Mouse (Mus musculus) CH12.LX (cell line): ENCODE data around the gene Proser3. TPM values are rescaled to one million over a fixed set of nuclear protein-coding genes. Genes with fewer than 3 reads are reported as not detected.

Experiments used
- DNase-seq: peaks from one replicate; pipeline ENCODE4 v3.0.0-alpha.2; 2013; ENCODE audit errors: extremely low read depth
- H3K27ac ChIP-seq: 2 replicates; pipeline ENCODE4 v1.5.1; 2012; ENCODE audit warnings: low read depth, mild to moderate bottlenecking, control low read depth, moderate library complexity; ENCODE audit not compliant: insufficient read depth
- H3K27me3 ChIP-seq: replicated peaks from 2 replicates; pipeline ENCODE3; 2012; ENCODE audit warnings: inconsistent platforms
- H3K36me3 ChIP-seq, 2 experiments: replicated peaks in 1 of 2; 2 replicates each; pipeline versions ENCODE3 to v1.6.1; 2012; ENCODE audit warnings: inconsistent platforms in 1 of 2, low read length in 1 of 2, mild to moderate bottlenecking in 1 of 2, mixed read lengths in 1 of 2, moderate library complexity in 1 of 2; ENCODE audit not compliant: control insufficient read depth in 1 of 2, insufficient read depth in 1 of 2
- H3K4me1 ChIP-seq, 2 experiments: 2 replicates each; pipeline ENCODE4 v1.6.1; 2012; ENCODE audit warnings: inconsistent platforms in 1 of 2, moderate library complexity in 1 of 2; ENCODE audit not compliant: insufficient read depth in 2 of 2, control insufficient read depth in 1 of 2
- H3K4me2 ChIP-seq: 2 replicates; pipeline ENCODE4 v1.6.1; 2012; ENCODE audit warnings: low read depth, mild to moderate bottlenecking, control low read depth; ENCODE audit not compliant: poor library complexity, insufficient read depth, severe bottlenecking
- H3K4me3 ChIP-seq, 3 experiments: fragments of 150-350 bp in 1 of 3; sonication (generic) in 1 of 3; replicated peaks in 1 of 3; 2 replicates each; pipeline versions ENCODE3 to v1.5.1; 2011 to 2012; ENCODE audit warnings: low read depth in 2 of 3, low read length in 2 of 3, mild to moderate bottlenecking in 2 of 3, moderate library complexity in 2 of 3, control low read depth in 1 of 3, improper control_type of control experiment in 1 of 3, inconsistent platforms in 1 of 3, mixed read lengths in 1 of 3; ENCODE audit not compliant: poor library complexity in 1 of 3
- H3K79me2 ChIP-seq: replicated peaks from 2 replicates; pipeline ENCODE4 v1.6.1; 2012; ENCODE audit warnings: mild to moderate bottlenecking, moderate library complexity; ENCODE audit not compliant: control insufficient read depth, poor library complexity, insufficient read depth, severe bottlenecking; ENCODE audit errors: extremely low read depth
- H3K9ac ChIP-seq: 2 replicates; pipeline ENCODE4 v1.6.1; 2012; ENCODE audit warnings: low read depth, mild to moderate bottlenecking, control low read depth, moderate library complexity; ENCODE audit not compliant: insufficient read depth
- H3K9me3 ChIP-seq: replicated peaks from 2 replicates; pipeline ENCODE3; 2012; ENCODE audit warnings: low read length, inconsistent platforms, mixed read lengths
- CHD2 ChIP-seq: IDR thresholded peaks from 2 replicates; pipeline ENCODE4 v1.6.1; 2011; ENCODE audit warnings: low read length, improper control_type of control experiment
- CTCF ChIP-seq, 2 experiments: IDR thresholded peaks in 1 of 2; conservative IDR thresholded peaks in 1 of 2; 2 replicates each; pipeline ENCODE4 v1.5.1; 2011 to 2012; ENCODE audit warnings: low read depth in 2 of 2, low read length in 2 of 2, improper control_type of control experiment in 1 of 2, inconsistent platforms in 1 of 2, mild to moderate bottlenecking in 1 of 2, moderate library complexity in 1 of 2
- E2F4 ChIP-seq: IDR thresholded peaks from 2 replicates; pipeline ENCODE4 v1.6.1; 2011; ENCODE audit warnings: low read depth, low read length, improper control_type of control experiment; ENCODE audit not compliant: insufficient replicate concordance
- ELF1 ChIP-seq: IDR thresholded peaks from 2 replicates; pipeline ENCODE4 v1.6.1; 2014; ENCODE audit warnings: low read depth, mild to moderate bottlenecking, inconsistent platforms, low read length, improper control_type of control experiment
- EP300 ChIP-seq: IDR thresholded peaks from 2 replicates; pipeline ENCODE4 v1.6.1; 2011; ENCODE audit warnings: low read length, improper control_type of control experiment
- ETS1 ChIP-seq: conservative IDR thresholded peaks from 2 replicates; pipeline ENCODE4 v1.6.1; 2012; ENCODE audit warnings: low read depth, mild to moderate bottlenecking, inconsistent platforms, low read length, improper control_type of control experiment, moderate library complexity
- HCFC1 ChIP-seq: IDR thresholded peaks from 2 replicates; pipeline ENCODE4 v1.6.1; 2012; ENCODE audit warnings: low read depth, mild to moderate bottlenecking, inconsistent platforms, low read length, improper control_type of control experiment
- JUN ChIP-seq: IDR thresholded peaks from 2 replicates; pipeline ENCODE4 v1.6.1; 2011; ENCODE audit warnings: low read depth, mild to moderate bottlenecking, low read length, improper control_type of control experiment, moderate library complexity; ENCODE audit not compliant: insufficient read depth
- JUND ChIP-seq: conservative IDR thresholded peaks from 2 replicates; pipeline ENCODE4 v1.6.1; 2011; ENCODE audit warnings: low read depth, low read length, improper control_type of control experiment
- KAT2A ChIP-seq: IDR thresholded peaks from 2 replicates; pipeline ENCODE4 v1.6.1; 2012; ENCODE audit warnings: low read length, improper control_type of control experiment, inconsistent platforms; ENCODE audit not compliant: insufficient replicate concordance
- MAFK ChIP-seq: IDR thresholded peaks from 2 replicates; pipeline ENCODE4 v1.6.1; 2011; ENCODE audit warnings: low read length, improper control_type of control experiment; ENCODE audit not compliant: insufficient replicate concordance
- MAX ChIP-seq: IDR thresholded peaks from 2 replicates; pipeline ENCODE4 v1.6.1; 2011; ENCODE audit warnings: low read length, improper control_type of control experiment
- NRF1 ChIP-seq: IDR thresholded peaks from 2 replicates; pipeline ENCODE4 v1.6.1; 2014; ENCODE audit warnings: low read depth, mild to moderate bottlenecking, inconsistent platforms, low read length, improper control_type of control experiment, moderate library complexity
- POLR2AphosphoS2 ChIP-seq: IDR thresholded peaks from 2 replicates; pipeline ENCODE4 v1.6.1; 2011; ENCODE audit warnings: low read depth, low read length, improper control_type of control experiment
- SIN3A ChIP-seq: IDR thresholded peaks from 2 replicates; pipeline ENCODE4 v1.6.1; 2012; ENCODE audit warnings: low read length, improper control_type of control experiment, inconsistent platforms
- TCF12 ChIP-seq: IDR thresholded peaks from 2 replicates; pipeline ENCODE4 v1.6.1; 2014; ENCODE audit warnings: low read depth, mild to moderate bottlenecking, inconsistent platforms, low read length, improper control_type of control experiment
- UBTF ChIP-seq: IDR thresholded peaks from 2 replicates; pipeline ENCODE4 v1.6.1; 2012; ENCODE audit warnings: low read depth, mild to moderate bottlenecking, inconsistent platforms, low read length, improper control_type of control experiment, moderate library complexity
- USF1 ChIP-seq: IDR thresholded peaks from 2 replicates; pipeline ENCODE4 v1.6.1; 2014; ENCODE audit warnings: low read depth, mild to moderate bottlenecking, inconsistent platforms, low read length, improper control_type of control experiment
- ZKSCAN1 ChIP-seq: IDR thresholded peaks from 2 replicates; pipeline ENCODE4 v1.6.1; 2012; ENCODE audit warnings: low read depth, inconsistent platforms, low read length, improper control_type of control experiment, borderline replicate concordance
- ZNF384 ChIP-seq: IDR thresholded peaks from 2 replicates; pipeline ENCODE4 v1.6.1; 2012; ENCODE audit warnings: low read depth, low read length, improper control_type of control experiment, inconsistent platforms
- dilution Hi-C: fragments of 300-500 bp; cut with MboI; formaldehyde crosslinking; loops from 2 replicates; pipeline ENCODE4 v1.14.3; 2020; ENCODE audit warnings: low sequenced_read_pairs; ENCODE audit not compliant: extremely low pct_unique_long_range_greater_than_20kb, extremely low pct_ligation_motif_present
- in situ Hi-C: fragments of 300-500 bp; cut with MboI; formaldehyde crosslinking; loops from 3 replicates; pipeline ENCODE4 v1.14.3; 2019; ENCODE audit warnings: low sequenced_read_pairs, low pct_ligation_motif_present, low pct_unique_long_range_greater_than_20kb, mixed read lengths
- polyA plus RNA-seq: library from polyadenylated mRNA; unstranded; fragments of >175 nt; gene quantifications from 2 replicates; pipeline ENCODE4 v1.2.1, GENCODE M21; 2012; ENCODE audit warnings: low read depth; ENCODE audit not compliant: insufficient read length
- total RNA-seq, 2 experiments: library from RNA; depleted of rRNA; stranded (reverse); fragments of 300-350 nt in 1 of 2; fragments of >200 nt in 1 of 2; gene quantifications; 2 replicates each; pipeline ENCODE4 v1.2.3; 2012 to 2014

Proser3 gene
- total and polyA plus RNA-seq, 3 experiments = 2.0 to 6.0 (median 5.9) TPM

- H3K9me3 ChIP-seq = no peaks in the 10 kb centered on the region
- in situ Hi-C loops = no loop called here
- TF ChIP-seq ZNF384 (no peak), MAX (no peak), MAFK (no peak), CHD2 (no peak), UBTF (no peak), KAT2A (no peak)
- TF ChIP-seq, all 38 proteins: peak for 0
- no peaks in the 10 kb centered on the region for H3K27me3 ChIP-seq
- no peaks in the 10 kb centered on the region for H3K4me1 ChIP-seq
- no peak overlapping the region for H3K4me2 ChIP-seq
- H3K79me2 ChIP-seq = no peaks in the 10 kb centered on the region
- dilution Hi-C loops = no loop called here
- peaks cover 98% of the 10 kb centered on the region in 2 experiments for H3K36me3 ChIP-seq
- no peak overlapping the region for H3K9ac ChIP-seq
- H3K27ac ChIP-seq = no peak overlapping the region
- no peak for DNase-seq
- no peak overlapping the region for H3K4me3 ChIP-seq
Observed at GRCm38 (mm10) chr7:30579950-30580349, 27.9 kb upstream of the Proser3 start.

DNA sequence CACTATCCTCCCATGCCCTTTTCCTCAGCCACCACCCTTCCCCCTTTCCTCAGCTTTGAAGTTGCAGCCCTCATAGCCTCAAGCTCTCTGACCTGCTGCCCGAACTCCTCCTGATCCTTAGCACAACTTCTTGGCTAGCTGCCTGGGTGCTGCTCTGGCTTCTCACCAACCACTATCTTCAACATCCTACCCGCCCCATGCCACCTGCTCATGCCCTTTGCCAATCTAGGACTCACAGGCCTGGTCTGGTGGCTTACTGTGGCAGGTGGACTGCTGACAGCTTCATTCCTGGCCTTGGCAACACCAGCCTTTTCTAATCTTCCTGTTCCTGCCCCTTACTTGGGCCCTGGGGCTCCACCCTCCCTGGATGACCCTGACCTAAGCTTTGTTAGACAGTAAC lies 20.9 kb upstream of the Proser3 start:
- no peak for TF ChIP-seq MAFK
- no peak for TF ChIP-seq ETS1
- no peak for TF ChIP-seq UBTF
- TF ChIP-seq JUND = no peak
- no peak for TF ChIP-seq CTCF (conservative IDR thresholded peaks at IDR 0.05 in 1 of 2, IDR thresholded peaks at IDR 0.05 in 1 of 2; ENCODE audit: low read depth in 2 of 2, low read length in 2 of 2)
- TF ChIP-seq ELF1 = no peak
- TF ChIP-seq HCFC1 = no peak
- TF ChIP-seq E2F4 = no peak
- TF ChIP-seq USF1 = no peak
- TF ChIP-seq ZKSCAN1 = no peak
- TF ChIP-seq NRF1 = no peak
- no peak for TF ChIP-seq JUN
- no peak for TF ChIP-seq SIN3A
- no peak for TF ChIP-seq EP300
- TF ChIP-seq POLR2AphosphoS2 = no peak
- TF ChIP-seq TCF12 = no peak
- TF ChIP-seq KAT2A = no peak
- TF ChIP-seq, all 38 proteins: peak for 0
- no peak for DNase-seq
- H3K4me2 ChIP-seq = no peak overlapping the region
- H3K27ac ChIP-seq = no peak overlapping the region
- no peak overlapping the region for H3K9ac ChIP-seq
- no peak overlapping the region for H3K4me3 ChIP-seq
- no peaks in the 10 kb centered on the region for H3K4me1 ChIP-seq
- no peaks in the 10 kb centered on the region for H3K9me3 ChIP-seq
- peaks cover 93 to 100% of the 10 kb centered on the region in 2 experiments for H3K36me3 ChIP-seq
- dilution Hi-C loops = no loop called here
- in situ Hi-C loops = no loop called here
- H3K27me3 ChIP-seq = no peaks in the 10 kb centered on the region
- H3K79me2 ChIP-seq = no peaks in the 10 kb centered on the region
